Mouse (Mus musculus): ENCODE data around the gene Rpgrip1l. TPM values are rescaled to one million over a fixed set of nuclear protein-coding genes. Genes with fewer than 3 reads are reported as not detected.

The Rpgrip1l gene
- polyA plus RNA-seq, 1 experiment from 2014 or later: 10.6 TPM

- Histone ChIP-seq H3K27me3 (replicated peaks; ENCODE audit: control insufficient read depth, insufficient read depth, low read length) (no peaks in the 10 kb centered on the region), H3K4me1 (ENCODE audit: control insufficient read depth, insufficient read depth, low read depth, low read length) (no peaks in the 10 kb centered on the region), H3K27ac (ENCODE audit: low read depth, low read length) (no peak overlapping the region), H3K9me3 (ENCODE audit: control insufficient read depth, low read length) (no peaks in the 10 kb centered on the region; the same call in 1 of the 2 replicates), H3K4me3 (ENCODE audit: low read length) (no peak overlapping the region), H3K36me3 (ENCODE audit: control insufficient read depth, insufficient read depth, low read length) (no peaks in the 10 kb centered on the region), H3K9ac (ENCODE audit: low read depth, low read length) (no peak overlapping the region), H3K4me2 (ENCODE audit: low read length) (no peak overlapping the region)
- no peak for ATAC-seq
- 86% methylated on average over 8 of the region's 8 CpGs for WGBS
These were observed 26.6 kb upstream of the Rpgrip1l start for GRCm38 (mm10) chr8:91339651-91340050.

DNA sequence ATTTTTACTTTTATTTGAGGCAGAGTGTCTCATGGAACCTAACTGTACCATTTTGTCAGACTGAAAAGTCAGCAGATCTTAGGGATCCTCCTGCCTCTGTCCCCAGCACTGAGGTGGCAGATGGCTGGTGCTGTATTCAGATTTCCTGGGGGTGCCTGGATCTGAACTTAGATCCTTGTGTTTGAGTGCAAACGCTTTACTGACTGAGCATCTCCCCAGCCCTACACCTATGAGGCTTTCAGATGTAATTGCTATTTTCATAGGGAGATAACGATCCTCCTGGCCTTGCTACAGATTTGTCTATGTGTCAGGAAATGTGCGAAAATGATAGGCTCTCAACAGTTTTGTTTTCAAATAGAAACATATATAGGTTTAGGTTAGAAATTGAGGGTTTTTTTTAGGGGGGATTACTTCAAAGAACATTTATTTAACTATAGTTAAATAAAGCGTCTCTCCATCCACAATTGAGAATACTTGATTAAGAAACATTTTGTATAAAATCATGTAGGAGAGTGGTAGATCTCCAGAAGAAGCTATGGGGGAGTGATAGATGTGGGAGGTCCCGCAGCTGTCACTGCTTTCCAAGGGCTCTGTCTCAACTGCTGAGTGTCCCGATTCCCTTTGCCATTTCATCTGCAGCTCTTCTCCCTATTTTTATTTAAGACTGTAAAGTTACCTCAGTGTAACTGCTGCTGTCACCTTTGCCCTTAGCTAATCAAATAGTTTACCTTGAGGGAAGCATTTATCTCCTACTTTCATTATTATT lies 25.5 kb upstream of the Rpgrip1l start:
- Histone ChIP-seq H3K27me3 (replicated peaks; ENCODE audit: control insufficient read depth, insufficient read depth, low read length) (no peaks in the 10 kb centered on the region), H3K4me3 (ENCODE audit: low read length) (no peak overlapping the region), H3K9ac (ENCODE audit: low read depth, low read length) (no peak overlapping the region), H3K4me1 (ENCODE audit: control insufficient read depth, insufficient read depth, low read depth, low read length) (no peaks in the 10 kb centered on the region), H3K4me2 (ENCODE audit: low read length) (no peak overlapping the region), H3K27ac (ENCODE audit: low read depth, low read length) (no peak overlapping the region), H3K9me3 (ENCODE audit: control insufficient read depth, low read length) (no peaks in the 10 kb centered on the region; the same call in 1 of the 2 replicates), H3K36me3 (ENCODE audit: control insufficient read depth, insufficient read depth, low read length) (no peaks in the 10 kb centered on the region)
- ATAC-seq: no peak
- 91% methylated on average over 6 of the region's 6 CpGs for WGBS

GRCm38 (mm10) chr8:91329461-91329850 lies 16.4 kb upstream of the Rpgrip1l start:
- peaks cover 30% of the 10 kb centered on the region for H3K4me1 ChIP-seq (ENCODE audit: control insufficient read depth, insufficient read depth, low read depth, low read length)
- H3K27ac ChIP-seq (ENCODE audit: low read depth, low read length): peak overlapping the region; percentile 69
- H3K4me3 ChIP-seq (ENCODE audit: low read length): no peak overlapping the region
- no peaks in the 10 kb centered on the region for H3K27me3 ChIP-seq (replicated peaks; ENCODE audit: control insufficient read depth, insufficient read depth, low read length)
- ATAC-seq: peak; percentile 5; the same call in 1 of the 2 replicates
- peak overlapping the region; percentile 50 for H3K4me2 ChIP-seq (ENCODE audit: low read length)
- no peaks in the 10 kb centered on the region for H3K9me3 ChIP-seq (ENCODE audit: control insufficient read depth, low read length)
- 28% methylated on average over 6 of the region's 6 CpGs for WGBS
- H3K9ac ChIP-seq (ENCODE audit: low read depth, low read length): no peak overlapping the region; the same call in 1 of the 2 replicates
- H3K36me3 ChIP-seq (ENCODE audit: control insufficient read depth, insufficient read depth, low read length): no peaks in the 10 kb centered on the region

DNA sequence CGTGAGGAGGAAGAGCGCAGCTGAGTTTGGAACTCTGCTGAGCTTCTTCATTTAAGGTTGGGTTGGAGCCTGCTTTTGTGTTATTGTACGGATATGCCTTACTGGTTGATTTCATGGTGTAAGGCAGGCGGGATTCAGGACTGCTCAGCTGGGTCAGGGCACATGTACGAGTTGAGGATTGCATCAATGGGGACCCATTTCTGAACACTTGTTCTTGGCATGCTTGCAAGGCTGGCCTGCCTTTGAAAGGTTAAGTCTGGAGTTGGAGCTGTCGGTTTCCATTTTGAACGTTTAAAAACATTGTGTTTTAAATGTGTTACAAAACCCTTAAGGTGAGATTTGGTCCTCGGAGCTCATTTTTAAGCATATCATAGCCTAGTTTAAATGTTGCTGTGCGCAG lies 16.0 kb upstream of the Rpgrip1l start:
- Histone ChIP-seq H3K27ac (ENCODE audit: low read depth, low read length) (no peak overlapping the region), H3K9ac (ENCODE audit: low read depth, low read length) (no peak overlapping the region), H3K4me1 (ENCODE audit: control insufficient read depth, insufficient read depth, low read depth, low read length) (peaks cover 30% of the 10 kb centered on the region), H3K27me3 (replicated peaks; ENCODE audit: control insufficient read depth, insufficient read depth, low read length) (no peaks in the 10 kb centered on the region), H3K4me3 (ENCODE audit: low read length) (no peak overlapping the region), H3K9me3 (ENCODE audit: control insufficient read depth, low read length) (no peaks in the 10 kb centered on the region), H3K4me2 (ENCODE audit: low read length) (no peak overlapping the region), H3K36me3 (ENCODE audit: control insufficient read depth, insufficient read depth, low read length) (no peaks in the 10 kb centered on the region)
- WGBS: 64% methylated on average over 9 of the region's 9 CpGs
- no peak for ATAC-seq

DNA sequence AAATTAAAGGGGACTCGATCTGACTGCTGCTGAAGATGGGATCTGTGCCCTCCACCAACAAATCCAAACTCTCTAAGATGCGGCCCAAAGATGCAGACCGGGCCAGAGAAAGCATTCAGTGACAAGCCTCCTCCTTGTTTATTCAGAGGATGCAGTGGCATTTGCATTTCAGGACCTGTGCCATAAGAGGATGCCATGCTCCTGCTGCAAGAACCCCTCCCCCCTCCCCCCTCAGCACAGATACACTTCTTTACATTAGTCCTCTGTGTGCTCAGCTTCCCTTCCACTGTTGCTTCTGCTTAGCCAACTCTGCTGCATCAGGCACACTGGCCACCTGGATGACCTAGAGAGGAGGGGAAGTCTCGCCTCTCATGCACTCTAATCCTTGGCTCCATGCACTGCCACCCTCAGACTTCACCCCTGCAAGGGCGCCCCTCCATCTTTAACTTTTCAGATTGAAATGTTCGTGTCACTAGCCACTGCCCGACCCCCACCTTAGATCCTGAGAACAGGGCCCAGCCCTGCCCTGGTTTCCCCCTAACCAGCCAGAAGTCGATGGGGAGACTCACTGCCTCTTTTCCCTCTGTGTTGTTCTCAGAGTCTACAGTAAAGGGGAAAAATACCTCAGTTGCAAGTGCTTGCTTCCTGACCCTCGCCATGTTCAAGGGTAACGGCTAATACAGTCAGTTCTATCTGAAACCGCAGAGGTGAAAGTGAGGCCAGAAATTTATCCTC lies 14.6 kb upstream of the Rpgrip1l start:
- Histone ChIP-seq H3K4me2 (ENCODE audit: low read length) (no peak overlapping the region), H3K27me3 (replicated peaks; ENCODE audit: control insufficient read depth, insufficient read depth, low read length) (no peaks in the 10 kb centered on the region), H3K4me1 (ENCODE audit: control insufficient read depth, insufficient read depth, low read depth, low read length) (peaks cover 33% of the 10 kb centered on the region), H3K36me3 (ENCODE audit: control insufficient read depth, insufficient read depth, low read length) (no peaks in the 10 kb centered on the region), H3K9ac (ENCODE audit: low read depth, low read length) (no peak overlapping the region), H3K9me3 (ENCODE audit: control insufficient read depth, low read length) (no peaks in the 10 kb centered on the region), H3K4me3 (ENCODE audit: low read length) (no peak overlapping the region), H3K27ac (ENCODE audit: low read depth, low read length) (no peak overlapping the region)
- no peak for ATAC-seq
- 84% methylated on average over 11 of the region's 11 CpGs for WGBS

DNA sequence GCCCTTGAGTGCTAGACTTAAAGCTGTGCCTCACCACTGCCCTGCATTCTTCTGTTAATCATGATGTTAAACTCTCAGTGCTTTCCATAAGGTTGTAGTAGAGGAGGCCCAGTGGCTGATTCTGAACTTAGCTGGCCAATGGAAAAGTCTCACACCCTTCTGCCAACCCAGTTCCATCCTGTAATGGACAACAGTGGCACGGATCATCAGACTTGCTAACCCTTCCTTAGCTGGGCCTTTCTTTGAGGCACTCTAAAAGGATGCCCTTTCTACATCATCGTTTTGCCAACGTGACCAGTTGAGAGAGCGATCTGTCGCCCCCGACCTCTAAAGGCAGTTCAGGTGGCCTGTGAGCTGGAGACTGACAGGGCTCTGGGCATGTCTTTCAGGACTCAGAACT lies 13.9 kb upstream of the Rpgrip1l start:
- H3K4me1 ChIP-seq (ENCODE audit: control insufficient read depth, insufficient read depth, low read depth, low read length): peaks cover 31% of the 10 kb centered on the region
- 85% methylated on average over 6 of the region's 6 CpGs for WGBS
- H3K4me2 ChIP-seq (ENCODE audit: low read length): no peak overlapping the region
- no peaks in the 10 kb centered on the region for H3K9me3 ChIP-seq (ENCODE audit: control insufficient read depth, low read length)
- no peak overlapping the region for H3K9ac ChIP-seq (ENCODE audit: low read depth, low read length)
- no peaks in the 10 kb centered on the region for H3K36me3 ChIP-seq (ENCODE audit: control insufficient read depth, insufficient read depth, low read length)
- no peaks in the 10 kb centered on the region for H3K27me3 ChIP-seq (replicated peaks; ENCODE audit: control insufficient read depth, insufficient read depth, low read length)
- H3K27ac ChIP-seq (ENCODE audit: low read depth, low read length): no peak overlapping the region
- no peak overlapping the region for H3K4me3 ChIP-seq (ENCODE audit: low read length)
- no peak for ATAC-seq

- H3K9me3 ChIP-seq (ENCODE audit: control insufficient read depth, low read length): no peaks in the 10 kb centered on the region
- no peaks in the 10 kb centered on the region for H3K36me3 ChIP-seq (ENCODE audit: control insufficient read depth, insufficient read depth, low read length)
- ATAC-seq: no peak
- H3K4me2 ChIP-seq (ENCODE audit: low read length): no peak overlapping the region
- no peak overlapping the region for H3K4me3 ChIP-seq (ENCODE audit: low read length)
- 87% methylated on average over 3 of the region's 3 CpGs for WGBS
- H3K9ac ChIP-seq (ENCODE audit: low read depth, low read length): no peak overlapping the region
- peaks cover 24% of the 10 kb centered on the region for H3K4me1 ChIP-seq (ENCODE audit: control insufficient read depth, insufficient read depth, low read depth, low read length)
- no peak overlapping the region for H3K27ac ChIP-seq (ENCODE audit: low read depth, low read length)
- no peaks in the 10 kb centered on the region for H3K27me3 ChIP-seq (replicated peaks; ENCODE audit: control insufficient read depth, insufficient read depth, low read length)
These were observed 13.0 kb upstream of the Rpgrip1l start for GRCm38 (mm10) chr8:91326018-91326417.

- Histone ChIP-seq H3K36me3 (ENCODE audit: control insufficient read depth, insufficient read depth, low read length) (no peaks in the 10 kb centered on the region), H3K27ac (ENCODE audit: low read depth, low read length) (no peak overlapping the region), H3K4me2 (ENCODE audit: low read length) (no peak overlapping the region), H3K9ac (ENCODE audit: low read depth, low read length) (no peak overlapping the region), H3K4me3 (ENCODE audit: low read length) (no peak overlapping the region), H3K27me3 (replicated peaks; ENCODE audit: control insufficient read depth, insufficient read depth, low read length) (no peaks in the 10 kb centered on the region), H3K4me1 (ENCODE audit: control insufficient read depth, insufficient read depth, low read depth, low read length) (peaks cover 16% of the 10 kb centered on the region), H3K9me3 (ENCODE audit: control insufficient read depth, low read length) (no peaks in the 10 kb centered on the region)
- WGBS: 85% methylated on average over 4 of the region's 4 CpGs
- ATAC-seq: no peak
These were observed 11.9 kb upstream of the Rpgrip1l start for GRCm38 (mm10) chr8:91324916-91325315.

DNA sequence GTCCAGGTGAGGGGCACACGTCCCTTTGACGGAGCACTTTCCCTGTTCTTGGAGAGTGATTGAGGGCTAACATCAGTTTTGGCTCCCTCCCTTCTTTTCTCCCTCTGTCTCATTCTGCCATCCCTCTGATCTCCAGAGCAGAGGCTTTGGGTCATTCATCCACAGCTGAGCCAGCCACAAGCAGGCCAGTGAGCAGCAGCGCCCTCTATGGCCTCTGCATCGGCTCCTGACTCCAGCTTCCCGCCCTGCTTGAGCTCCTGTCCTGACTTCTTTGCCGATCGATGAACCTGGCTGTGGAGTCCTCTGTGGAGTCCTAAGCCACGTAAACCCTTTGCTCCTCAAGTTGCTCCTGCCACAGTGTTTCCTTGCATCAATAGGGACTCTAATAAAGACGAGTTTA lies 11.2 kb upstream of the Rpgrip1l start:
- Histone ChIP-seq H3K4me1 (ENCODE audit: control insufficient read depth, insufficient read depth, low read depth, low read length) (peaks cover 9% of the 10 kb centered on the region), H3K4me2 (ENCODE audit: low read length) (no peak overlapping the region), H3K36me3 (ENCODE audit: control insufficient read depth, insufficient read depth, low read length) (no peaks in the 10 kb centered on the region), H3K9me3 (ENCODE audit: control insufficient read depth, low read length) (no peaks in the 10 kb centered on the region), H3K4me3 (ENCODE audit: low read length) (no peak overlapping the region), H3K27me3 (replicated peaks; ENCODE audit: control insufficient read depth, insufficient read depth, low read length) (no peaks in the 10 kb centered on the region), H3K27ac (ENCODE audit: low read depth, low read length) (no peak overlapping the region), H3K9ac (ENCODE audit: low read depth, low read length) (no peak overlapping the region)
- WGBS: 48% methylated on average over 9 of the region's 9 CpGs
- ATAC-seq: no peak
